8 mouse cellular contexts compared by ENCODE assay signal in genomic region chr15:6708526-6709441, GRCm38 (mm10). TPM values are rescaled to one million over a fixed set of nuclear protein-coding genes. Genes with fewer than 3 reads are reported as not detected.
DNase-seq lines count a peak whose midpoint lies in the region; ATAC-seq and TF ChIP-seq lines count a peak whose summit lies in the region.

No protein-coding gene starts in this region.

- H3K4me2 ChIP-seq in CH12.LX (ENCODE audit: insufficient read depth, low read depth, poor library complexity, severe bottlenecking), result peak overlapping the region; percentile 57
- peak overlapping the region; percentile 89 for H3K4me2 ChIP-seq in heart, embryonic 14.5 days (ENCODE audit: low read length)

- no peak for TF ChIP-seq CTCF in CH12.LX (conservative IDR thresholded peaks at IDR 0.05 in 1 of 2, IDR thresholded peaks at IDR 0.05 in 1 of 2; ENCODE audit: low read depth in 2 of 2, low read length in 2 of 2)

- in situ Hi-C loops in CH12.LX (cut with MboI; ENCODE audit: low pct_ligation_motif_present, low pct_unique_long_range_greater_than_20kb, low sequenced_read_pairs), result no loop called here

- peaks cover 9% of the 10 kb centered on the region for H3K27me3 ChIP-seq in CH12.LX (replicated peaks)
- H3K27me3 ChIP-seq in embryonic facial prominence, embryonic 10.5 days (replicated peaks; ENCODE audit: low read depth, poor library complexity, severe bottlenecking), result peaks cover 10% of the 10 kb centered on the region
- no peaks in the 10 kb centered on the region for H3K27me3 ChIP-seq in heart, embryonic 14.5 days (ENCODE audit: control insufficient read depth, insufficient read depth, low read length)

- peaks cover 32% of the 10 kb centered on the region for H3K79me2 ChIP-seq in CH12.LX (replicated peaks; ENCODE audit: control insufficient read depth, extremely low read depth, insufficient read depth, poor library complexity, severe bottlenecking)

- WGBS in embryonic facial prominence, embryonic 10.5 days, result under 1% methylated on average over 89 of the region's 89 CpGs
- under 1% methylated on average over 55 of the region's 89 CpGs for WGBS in heart, embryonic 14.5 days

- no peak for DNase-seq in CH12.LX (ENCODE audit: extremely low read depth)
- peak; percentile 52 for DNase-seq in adrenal gland, postnatal 10 days
- peak; percentile 70 for DNase-seq in embryonic facial prominence, embryonic 10.5 days (ENCODE audit: low spot score)
- peak; percentile 22 to 53 for DNase-seq in kidney, postnatal 36 days
- DNase-seq in lung, postnatal 36 days, result peak; percentile 54
- DNase-seq in right cerebral cortex, adult 2 months (ENCODE audit: low spot score in 2 of 2), result peak; percentile 54 to 62
- peak; percentile 9 for DNase-seq in urinary bladder, postnatal 10 days (ENCODE audit: low spot score)

- TF ChIP-seq EP300 in CH12.LX (IDR thresholded peaks at IDR 0.05; ENCODE audit: low read length), result no peak

- no peak for TF ChIP-seq RAD21 in CH12.LX (IDR thresholded peaks at IDR 0.05; ENCODE audit: low read depth, low read length)

- peaks cover 2 to 37% of the 10 kb centered on the region in 2 experiments; a peak in 2 of 4 replicates for H3K4me1 ChIP-seq in CH12.LX (ENCODE audit: control insufficient read depth in 1 of 2, insufficient read depth in 2 of 2)
- H3K4me1 ChIP-seq in embryonic facial prominence, embryonic 10.5 days, result peaks cover 30% of the 10 kb centered on the region
- peaks cover 3 to 28% of the 10 kb centered on the region in 2 experiments for H3K4me1 ChIP-seq in heart, embryonic 14.5 days (ENCODE audit: control insufficient read depth in 2 of 2, insufficient read depth in 2 of 2, low read length in 2 of 2)

- H3K27ac ChIP-seq in CH12.LX (ENCODE audit: insufficient read depth, low read depth), result peak overlapping the region; percentile 18
- H3K27ac ChIP-seq in embryonic facial prominence, embryonic 10.5 days (replicated peaks), result peak overlapping the region; percentile 96
- H3K27ac ChIP-seq in heart, embryonic 14.5 days (replicated peaks in 1 of 2; ENCODE audit: control insufficient read depth in 1 of 2, insufficient read depth in 1 of 2, low read depth in 2 of 2, low read length in 2 of 2), result peak overlapping the region; percentile 86 to 93

- peak overlapping the region; percentile 93 for H3K9ac ChIP-seq in CH12.LX (ENCODE audit: insufficient read depth, low read depth)
- H3K9ac ChIP-seq in heart, embryonic 14.5 days (ENCODE audit: low read length), result peak overlapping the region; percentile 98

- H3K36me3 ChIP-seq in CH12.LX (replicated peaks in 1 of 2; ENCODE audit: control insufficient read depth in 1 of 2, insufficient read depth in 1 of 2, low read length in 1 of 2), result peaks cover 0 to 1% of the 10 kb centered on the region in 2 experiments
- H3K36me3 ChIP-seq in embryonic facial prominence, embryonic 10.5 days (replicated peaks), result no peaks in the 10 kb centered on the region
- H3K36me3 ChIP-seq in heart, embryonic 14.5 days (ENCODE audit: control insufficient read depth, insufficient read depth, low read length), result no peaks in the 10 kb centered on the region

- peak; percentile 70 for ATAC-seq in heart, embryonic 14.5 days (ENCODE audit: insufficient number of reproducible peaks, insufficient read depth, low FRiP score, low read depth)

- peak overlapping the region; percentile 66 to 91 (median 84) for H3K4me3 ChIP-seq in CH12.LX (replicated peaks in 1 of 3; ENCODE audit: low read depth in 2 of 3, low read length in 2 of 3, poor library complexity in 1 of 3)
- H3K4me3 ChIP-seq in embryonic facial prominence, embryonic 10.5 days, result peak overlapping the region; percentile 94
- H3K4me3 ChIP-seq in heart, embryonic 14.5 days (ENCODE audit: control insufficient read depth in 1 of 2, insufficient read depth in 1 of 2, low read depth in 1 of 2, low read length in 2 of 2), result peak overlapping the region; percentile 72 to 92

- TF ChIP-seq POLR2A in CH12.LX (IDR thresholded peaks at IDR 0.05; ENCODE audit: low read depth, low read length), result no peak

- no peaks in the 10 kb centered on the region for H3K9me3 ChIP-seq in CH12.LX (replicated peaks; ENCODE audit: low read length)
- H3K9me3 ChIP-seq in embryonic facial prominence, embryonic 10.5 days, result no peaks in the 10 kb centered on the region
- no peaks in the 10 kb centered on the region for H3K9me3 ChIP-seq in heart, embryonic 14.5 days (ENCODE audit: control insufficient read depth, low read length)

- dilution Hi-C loops in CH12.LX (cut with MboI; ENCODE audit: extremely low pct_ligation_motif_present, extremely low pct_unique_long_range_greater_than_20kb, low sequenced_read_pairs), result no loop called here

TF ChIP-seq in CH12.LX, 34 proteins besides CTCF, POLR2A, EP300 and RAD21:
- TF ChIP-seq BHLHE40 (IDR thresholded peaks at IDR 0.05; ENCODE audit: low read depth, low read length) (no peak), PAX5 (IDR thresholded peaks at IDR 0.05; ENCODE audit: low read length) (no peak), NRF1 (IDR thresholded peaks at IDR 0.05; ENCODE audit: low read depth, low read length) (no peak), ETS1 (conservative IDR thresholded peaks at IDR 0.05; ENCODE audit: low read depth, low read length) (no peak), TCF12 (IDR thresholded peaks at IDR 0.05; ENCODE audit: low read depth, low read length) (no peak), USF1 (IDR thresholded peaks at IDR 0.05; ENCODE audit: low read depth, low read length) (no peak), CHD2 (IDR thresholded peaks at IDR 0.05; ENCODE audit: low read length) (no peak), POLR2AphosphoS2 (IDR thresholded peaks at IDR 0.05; ENCODE audit: low read depth, low read length) (no peak), ZC3H11A (IDR thresholded peaks at IDR 0.05; ENCODE audit: low read depth, low read length) (no peak), MAX (IDR thresholded peaks at IDR 0.05; ENCODE audit: low read length) (no peak), JUN (IDR thresholded peaks at IDR 0.05; ENCODE audit: insufficient read depth, low read depth, low read length) (no peak), MYC (IDR thresholded peaks at IDR 0.05; ENCODE audit: low read depth, low read length) (no peak), GABPA (IDR thresholded peaks at IDR 0.05; ENCODE audit: insufficient replicate concordance, low read depth, low read length) (no peak), E2F4 (IDR thresholded peaks at IDR 0.05; ENCODE audit: insufficient replicate concordance, low read depth, low read length) (no peak), KAT2A (IDR thresholded peaks at IDR 0.05; ENCODE audit: insufficient replicate concordance, low read length) (no peak)

RNA-seq across cellular contexts. Expression of gene Rictor, which starts 0.6 kb away (rescaled TPM):
- total RNA-seq in CH12.LX (2012; rRNA removed), result 7.4 and 7.6 TPM in 2 replicates
- 7.1 and 8.0 TPM in 2 replicates for total RNA-seq in CH12.LX (2014; rRNA removed)
- polyA plus RNA-seq in CH12.LX (2012; ENCODE audit: insufficient read length, low read depth), result 6.6 and 8.0 TPM in 2 replicates
- 10 to 100 TPM; 23.5 to 27.0 TPM for total RNA-seq in adrenal gland, postnatal 10 days (2021)
- polyA plus RNA-seq in embryonic facial prominence, embryonic 10.5 days (2016; fragmentation: Nextera tagmentation; extraction: Ambion mirVana), result 35.4 and 35.8 TPM in 2 replicates
- polyA plus RNA-seq in heart, embryonic 14.5 days (2014; fragmentation: Nextera tagmentation; extraction: Ambion mirVana), result 30.2 and 33.9 TPM in 2 replicates

Comparison
In these comparisons a context has a peak if more than half of its experiments do, and no peak if none do; other contexts are left out.
1. H3K27ac ChIP-seq: peak in every context shown above with its lines; median percentile 96 in embryonic facial prominence, embryonic 10.5 days; 90 in heart, embryonic 14.5 days; 18 in CH12.LX.